Mouse (Mus musculus): ENCODE data around the gene Mbd6. TPM values are rescaled to one million over a fixed set of nuclear protein-coding genes. Genes with fewer than 3 reads are reported as not detected.

Gene Mbd6
- total RNA-seq (2015; ENCODE audit: low replicate concordance) (55.8 and 69.6 TPM in 2 replicates), total RNA-seq (2017; ENCODE audit: low replicate concordance) (10.7 and 15.0 TPM in 2 replicates)

DNA sequence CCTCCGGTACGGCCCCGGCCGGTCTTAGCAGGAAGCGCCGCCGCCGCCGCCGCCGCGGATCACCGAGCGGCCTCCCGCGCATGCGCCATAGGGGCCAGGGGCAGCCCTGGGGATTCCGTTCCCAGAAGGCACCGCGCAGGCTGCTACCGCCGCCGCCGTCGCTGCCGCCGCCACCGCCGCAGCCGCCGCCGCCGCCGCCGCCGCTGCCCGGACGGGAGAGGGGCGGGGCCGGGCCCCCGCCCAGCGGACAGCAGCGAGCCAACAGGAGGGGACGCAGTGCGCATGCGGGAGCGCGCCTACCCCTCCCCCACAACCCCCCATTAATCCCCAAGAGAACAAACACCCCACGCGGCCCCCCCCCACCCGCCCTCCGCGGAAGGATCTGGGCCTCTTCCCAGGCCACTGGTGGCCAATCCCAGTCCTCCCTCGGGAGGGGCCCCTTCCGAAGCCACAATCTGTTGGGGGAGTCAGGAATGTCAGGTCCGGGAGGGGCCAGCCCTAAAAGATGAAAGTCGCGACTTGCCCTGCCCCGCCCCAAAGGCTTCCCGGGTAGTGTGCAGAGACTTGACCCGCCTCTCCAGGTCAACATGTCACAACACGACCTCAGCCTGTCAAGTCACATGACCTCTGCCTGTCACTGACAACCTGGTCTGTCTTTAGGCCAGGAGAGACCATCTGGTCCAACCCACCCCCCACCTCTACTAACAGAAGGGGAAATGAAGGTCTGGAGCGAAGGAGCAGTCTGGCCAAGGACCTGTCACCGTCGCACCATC is at the start of gene Mbd6:
Gene Mbd6 (minus strand): TSS at position 219 of the 773 bp plus-strand sequence.
- ATAC-seq (replicated peaks; ENCODE audit: low FRiP score, poor library complexity, severe bottlenecking): peak; percentile 47

DNA sequence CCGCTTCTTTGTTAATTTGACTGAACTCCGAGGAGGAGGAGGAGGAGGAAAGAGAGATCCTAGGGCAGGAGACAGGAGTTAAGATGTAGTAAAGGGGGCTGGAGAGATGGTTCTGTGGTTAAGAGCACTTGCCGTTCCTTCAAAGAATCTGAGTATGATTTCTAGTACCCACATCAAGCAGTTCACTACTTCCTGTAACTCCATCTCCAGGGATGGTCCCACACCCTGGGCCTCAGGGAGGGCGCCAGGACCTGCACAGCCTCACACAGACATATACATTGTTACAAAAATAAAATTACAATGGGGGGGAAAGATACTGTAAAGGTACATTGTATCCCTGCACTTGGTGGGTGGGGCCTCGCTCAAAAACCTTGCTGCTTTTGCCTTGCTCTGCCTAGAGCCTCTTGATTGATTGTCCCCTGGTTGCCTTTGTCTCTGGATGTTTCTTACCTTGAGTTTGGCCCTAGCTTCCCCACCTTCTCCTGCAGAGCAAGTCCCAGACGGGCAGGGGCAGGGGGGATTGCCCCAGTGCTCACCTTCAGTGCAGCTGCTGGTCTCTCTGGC is 48.8 kb upstream of the Mbd6 start:
- no peak for ATAC-seq (replicated peaks; ENCODE audit: low FRiP score, poor library complexity, severe bottlenecking)

DNA sequence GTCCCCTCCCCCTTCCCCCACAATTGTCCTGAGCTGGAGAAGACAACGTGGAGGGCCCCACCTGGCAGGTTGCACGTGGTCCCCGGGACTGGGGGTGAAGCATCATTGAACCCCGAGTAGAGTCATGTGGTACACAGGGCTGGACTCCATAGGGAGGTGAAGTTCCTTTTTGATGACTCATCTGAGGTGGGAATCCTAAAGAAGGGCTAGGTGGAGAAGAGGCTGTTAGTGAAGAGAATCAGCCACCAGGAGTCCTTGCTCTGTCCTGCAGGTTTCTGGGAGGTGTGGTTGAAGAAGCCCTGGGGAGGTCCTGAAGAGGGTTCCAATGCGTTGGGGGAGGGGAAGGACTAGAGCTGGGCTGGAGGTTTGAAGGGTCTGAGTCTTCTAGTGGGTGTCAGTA is 48.1 kb upstream of the Mbd6 start:
- ATAC-seq (replicated peaks; ENCODE audit: low FRiP score, poor library complexity, severe bottlenecking): no peak

DNA sequence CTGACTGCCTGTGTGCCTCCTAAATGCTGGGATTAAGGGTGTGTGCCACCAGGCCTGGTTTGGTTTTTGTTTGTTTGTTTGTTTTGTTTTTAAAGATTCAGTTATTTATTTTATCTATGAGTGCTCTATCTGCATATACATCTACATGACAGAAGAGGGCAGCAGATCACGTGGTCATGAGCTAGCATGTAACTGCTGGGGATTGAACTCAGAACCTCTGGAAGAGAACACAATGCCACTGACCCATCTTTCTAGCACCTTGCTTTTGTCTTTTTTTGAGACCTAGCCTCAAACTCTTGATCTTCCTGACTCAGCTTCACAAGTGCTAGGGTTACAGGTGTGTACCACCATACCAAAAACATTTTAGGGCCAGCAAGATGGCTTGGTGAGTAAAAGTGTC is 46.5 kb upstream of the Mbd6 start:
- ATAC-seq (replicated peaks; ENCODE audit: low FRiP score, poor library complexity, severe bottlenecking): no peak

DNA sequence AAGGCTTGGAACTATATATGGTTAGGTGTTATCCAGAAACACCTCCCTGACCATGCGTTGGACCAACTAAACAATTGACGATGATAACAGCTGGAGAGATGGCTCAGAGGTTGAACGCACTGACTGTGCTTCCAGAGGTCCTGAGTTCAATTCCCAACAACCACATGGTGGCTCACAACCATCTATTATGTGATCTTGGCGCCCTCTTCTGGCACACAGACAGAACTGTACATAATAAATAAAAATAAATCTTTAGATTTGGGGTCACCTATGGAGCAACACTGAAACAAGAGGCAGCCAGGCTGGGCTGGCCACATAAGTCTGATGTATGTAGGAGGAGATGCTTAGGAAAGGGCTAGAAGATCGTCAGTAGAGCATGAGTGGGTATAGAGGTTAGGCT is 44.3 kb upstream of the Mbd6 start:
- ATAC-seq (replicated peaks; ENCODE audit: low FRiP score, poor library complexity, severe bottlenecking): no peak

DNA sequence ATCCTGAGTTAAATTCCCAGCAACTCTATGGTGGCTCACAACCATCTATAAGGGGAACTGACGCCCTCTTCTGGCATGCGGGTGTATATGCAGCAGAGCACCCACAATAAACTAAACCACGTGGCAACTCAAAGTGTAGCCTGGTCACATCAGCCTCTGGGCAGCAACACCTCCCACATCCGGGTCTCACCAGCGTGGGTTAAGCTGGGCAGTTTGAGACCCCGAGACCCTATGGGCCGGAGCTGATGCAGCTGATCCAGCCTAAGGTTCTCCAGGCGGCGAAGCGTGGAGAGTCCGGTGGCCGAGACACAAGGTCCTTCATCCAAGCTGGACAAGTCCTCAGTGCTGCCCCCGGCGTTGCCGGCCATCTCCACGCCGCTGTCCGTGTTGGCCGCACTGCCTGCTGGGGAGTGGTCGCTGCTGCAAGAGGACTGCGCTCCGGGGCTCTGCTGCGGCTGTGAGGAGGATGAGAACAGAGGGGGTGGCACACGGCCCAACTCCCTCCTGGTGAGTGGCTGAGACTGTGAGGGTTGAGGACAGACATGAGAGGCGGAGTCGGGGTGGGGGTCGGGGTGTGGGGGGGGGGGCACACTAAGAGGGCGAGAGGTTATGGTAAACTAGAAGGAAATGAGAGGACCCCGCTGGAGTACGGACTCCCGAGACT is 43.5 kb upstream of the Mbd6 start:
- no peak for ATAC-seq (replicated peaks; ENCODE audit: low FRiP score, poor library complexity, severe bottlenecking)

DNA sequence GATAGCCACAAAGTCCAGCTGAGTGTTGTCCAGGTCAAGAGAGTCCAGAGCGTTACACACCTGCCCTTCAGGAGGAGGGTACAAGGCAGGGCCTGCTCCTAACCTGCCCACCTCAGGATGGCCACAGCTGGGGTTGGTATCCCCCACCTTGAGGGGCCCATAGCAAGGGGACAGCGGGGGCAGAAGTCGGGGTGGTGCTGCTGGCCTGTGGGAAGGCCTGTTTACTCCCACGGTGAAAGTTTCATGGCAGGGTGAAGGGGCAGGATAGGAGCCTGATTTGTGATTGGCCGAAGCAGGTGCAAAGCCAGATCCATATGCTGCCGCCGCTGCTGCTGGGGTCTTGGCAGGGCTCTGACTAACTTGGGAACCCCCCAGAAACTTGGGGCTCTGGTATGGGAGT is 41.4 kb upstream of the Mbd6 start:
- no peak for ATAC-seq (replicated peaks; ENCODE audit: low FRiP score, poor library complexity, severe bottlenecking)

DNA sequence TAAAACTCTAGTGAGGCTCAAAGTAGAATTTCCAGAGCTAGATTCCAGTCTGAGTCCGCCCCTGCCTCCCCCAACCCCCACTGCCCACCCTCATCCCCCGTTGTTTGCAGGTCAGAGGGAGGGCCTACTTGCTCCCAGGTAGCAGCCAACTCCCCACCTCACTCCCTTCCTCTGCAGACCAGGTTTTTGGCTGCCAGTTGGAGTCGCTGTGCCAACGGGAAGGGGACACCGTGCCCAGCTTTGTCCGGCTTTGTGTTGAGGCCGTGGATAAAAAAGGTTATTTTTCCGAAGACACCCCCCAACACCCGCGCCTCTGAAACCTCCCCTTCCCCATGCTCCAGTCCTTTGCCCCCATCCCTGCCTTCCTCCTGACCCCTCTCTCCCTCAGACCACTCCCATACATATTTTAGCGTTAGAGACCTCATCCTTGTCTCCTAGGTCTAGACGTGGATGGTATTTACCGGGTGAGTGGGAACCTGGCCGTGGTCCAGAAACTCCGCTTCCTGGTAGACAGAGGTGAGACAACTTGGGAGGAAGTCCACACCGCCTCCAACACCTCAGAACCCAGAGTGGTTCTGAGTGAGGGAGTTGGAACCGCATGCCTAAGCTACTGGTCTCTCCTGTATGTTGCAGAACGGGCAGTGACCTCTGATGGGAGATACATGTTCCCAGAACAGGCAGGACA is 38.8 kb upstream of the Mbd6 start:
- no peak for ATAC-seq (replicated peaks; ENCODE audit: low FRiP score, poor library complexity, severe bottlenecking)

DNA sequence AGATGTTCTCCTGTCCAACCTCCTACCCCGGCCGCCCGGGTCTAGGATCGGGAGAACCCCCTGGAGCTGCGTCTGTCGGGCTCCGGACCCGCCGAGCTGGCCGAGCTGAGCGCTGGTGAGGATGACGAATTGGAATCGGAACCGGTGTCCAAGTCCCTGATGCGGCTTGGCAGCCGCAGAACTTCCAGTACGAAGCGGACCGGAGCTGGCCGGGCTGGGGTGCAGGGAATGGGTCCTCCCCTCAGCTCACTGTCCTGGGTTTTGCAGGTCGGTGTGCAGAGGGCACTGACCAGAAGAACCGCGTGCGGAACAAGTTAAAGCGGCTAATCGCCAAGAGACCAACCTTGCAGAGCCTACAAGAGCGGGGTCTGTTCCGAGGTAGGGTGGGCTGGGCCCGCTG is 38.0 kb upstream of the Mbd6 start:
- ATAC-seq (replicated peaks; ENCODE audit: low FRiP score, poor library complexity, severe bottlenecking): no peak

DNA sequence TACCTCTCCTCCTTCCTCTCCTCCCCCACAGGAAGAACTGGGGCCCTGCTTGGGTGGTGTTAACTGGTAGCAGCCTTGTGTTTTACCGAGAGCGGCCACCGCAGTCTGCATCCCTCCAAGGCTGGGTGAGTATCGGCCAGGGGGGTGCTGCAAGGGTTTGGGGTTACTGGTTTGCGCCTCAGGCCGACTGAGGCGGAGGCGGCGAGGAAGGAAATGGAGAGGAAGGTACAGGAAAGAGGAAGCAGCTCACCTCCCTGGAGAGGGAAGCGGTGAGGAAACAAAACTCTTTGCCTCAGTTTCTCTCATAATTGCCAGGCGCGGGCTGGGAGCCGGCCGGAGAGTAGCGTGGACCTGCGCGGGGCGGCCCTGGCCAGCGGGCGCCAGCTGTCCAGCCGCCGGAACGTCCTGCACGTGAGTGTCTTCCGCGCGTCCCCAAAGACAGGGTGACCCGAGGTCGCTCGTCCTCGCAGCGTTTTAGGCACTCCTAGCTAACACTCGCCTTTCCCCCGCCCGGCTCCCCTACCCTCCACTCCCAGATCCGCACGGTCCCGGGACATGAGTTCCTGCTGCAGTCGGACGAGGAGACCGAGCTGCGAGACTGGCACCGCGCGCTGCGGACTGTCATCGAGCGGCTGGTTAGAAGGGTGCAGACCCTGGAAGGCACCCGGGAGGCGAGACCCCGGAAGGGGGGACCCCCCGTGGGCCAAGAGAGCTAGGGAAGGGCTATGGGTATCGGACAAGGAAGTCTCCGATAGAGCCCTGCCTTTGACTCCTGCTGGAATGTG is 37.4 kb upstream of the Mbd6 start:
- no peak for ATAC-seq (replicated peaks; ENCODE audit: low FRiP score, poor library complexity, severe bottlenecking)

DNA sequence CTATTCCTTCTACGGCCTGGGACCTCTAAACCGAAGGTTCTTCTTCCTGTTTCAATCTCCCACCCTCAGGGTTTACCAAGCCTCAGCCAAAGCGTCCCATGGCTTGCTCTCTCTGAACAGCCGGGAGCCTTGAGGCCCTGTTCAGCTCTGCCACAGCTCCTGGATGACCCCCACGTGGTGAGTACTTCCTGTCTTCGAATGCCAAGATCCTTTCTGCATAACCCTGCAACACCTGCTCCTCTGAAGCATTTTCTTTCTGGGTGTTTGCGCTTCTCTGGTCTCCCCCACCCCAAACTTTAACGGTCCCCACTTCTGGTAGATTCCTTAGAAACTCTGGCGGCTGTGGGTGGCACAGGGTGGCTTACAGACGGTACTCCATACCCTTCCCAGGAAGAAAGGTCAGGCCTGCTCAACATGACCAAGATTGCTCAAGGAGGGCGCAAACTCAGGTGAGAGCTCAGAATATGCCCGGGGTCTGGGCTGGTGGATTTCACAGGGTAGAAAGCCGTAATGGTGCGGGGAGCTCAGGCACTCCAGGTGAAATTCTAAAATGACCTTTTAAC is 36.7 kb upstream of the Mbd6 start:
- no peak for ATAC-seq (replicated peaks; ENCODE audit: low FRiP score, poor library complexity, severe bottlenecking)

DNA sequence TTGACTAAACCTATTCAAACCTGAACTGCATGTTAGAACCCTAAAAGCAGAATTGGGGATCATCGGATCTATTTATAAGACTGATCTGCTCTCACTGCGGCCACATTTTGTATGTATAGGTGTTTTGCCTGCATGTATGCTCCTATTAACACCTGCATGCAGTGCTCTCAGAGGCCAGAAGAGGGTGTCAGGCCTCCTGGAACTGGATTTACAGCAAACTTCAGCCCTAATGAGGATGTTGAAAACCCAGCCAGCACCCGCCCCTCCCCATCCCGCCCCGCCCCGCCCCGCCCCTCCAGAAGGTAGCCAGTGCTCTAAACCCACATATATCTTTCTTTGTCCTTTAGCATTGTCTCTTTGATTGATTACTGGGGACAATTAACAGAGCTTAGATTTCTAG is 35.7 kb upstream of the Mbd6 start:
- peak; percentile 67 for ATAC-seq (replicated peaks; ENCODE audit: low FRiP score, poor library complexity, severe bottlenecking)

DNA sequence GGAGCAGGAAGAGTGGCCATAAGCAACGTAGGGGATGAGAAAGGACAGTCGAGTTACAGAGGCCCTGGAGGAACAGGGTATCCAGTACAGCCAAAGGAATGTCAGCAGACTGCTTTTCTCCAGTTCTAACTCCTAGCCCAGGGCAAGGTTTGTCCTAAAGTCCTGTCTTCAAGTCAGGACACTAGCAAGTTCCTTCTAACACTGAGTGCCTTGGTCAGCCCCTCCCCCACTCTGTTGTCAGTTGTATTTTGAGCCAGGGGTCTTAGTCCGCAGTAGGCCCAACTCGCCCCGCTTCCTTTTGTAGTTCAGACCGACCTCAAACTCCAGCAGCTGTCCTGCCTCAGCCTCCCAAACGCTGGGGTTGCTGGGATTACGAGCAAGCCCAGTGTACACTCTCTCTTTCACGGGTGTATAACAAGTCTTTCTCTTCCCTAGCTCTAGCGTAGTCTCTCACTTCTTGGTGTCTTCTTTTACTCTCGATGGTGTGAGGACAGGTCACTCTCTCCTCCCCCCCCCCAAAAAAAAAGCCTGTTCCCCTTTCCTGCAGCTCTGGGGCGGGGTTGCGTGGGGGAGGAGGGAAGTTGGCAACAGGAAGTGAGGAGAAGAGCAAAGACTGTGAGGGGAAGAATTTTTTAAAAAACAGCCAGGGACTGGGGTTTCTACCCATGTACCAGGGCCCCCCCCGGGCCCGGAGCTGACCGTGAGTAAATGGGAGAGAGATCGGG is 34.5 kb upstream of the Mbd6 start:
- no peak for ATAC-seq (replicated peaks; ENCODE audit: low FRiP score, poor library complexity, severe bottlenecking)

DNA sequence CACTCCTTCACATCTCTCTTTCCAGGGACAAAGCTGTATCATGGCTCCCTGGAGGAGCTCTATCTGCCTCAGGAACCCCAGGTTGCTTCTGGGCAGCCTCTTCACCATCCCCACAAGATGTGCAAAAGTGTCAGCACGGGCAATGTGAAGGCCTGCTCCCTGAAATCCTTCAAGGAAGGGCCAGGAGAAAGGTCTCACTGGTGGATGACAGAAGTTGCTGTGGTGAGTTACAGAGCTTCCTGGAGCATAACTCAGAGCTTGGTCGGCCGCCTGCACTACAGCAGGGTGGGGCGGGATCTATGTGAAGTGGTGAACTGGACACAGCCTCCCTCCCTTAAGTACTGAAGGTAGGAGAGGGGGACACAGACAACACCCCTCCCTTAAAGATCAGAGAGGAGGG is 33.9 kb upstream of the Mbd6 start:
- no peak for ATAC-seq (replicated peaks; ENCODE audit: low FRiP score, poor library complexity, severe bottlenecking)

DNA sequence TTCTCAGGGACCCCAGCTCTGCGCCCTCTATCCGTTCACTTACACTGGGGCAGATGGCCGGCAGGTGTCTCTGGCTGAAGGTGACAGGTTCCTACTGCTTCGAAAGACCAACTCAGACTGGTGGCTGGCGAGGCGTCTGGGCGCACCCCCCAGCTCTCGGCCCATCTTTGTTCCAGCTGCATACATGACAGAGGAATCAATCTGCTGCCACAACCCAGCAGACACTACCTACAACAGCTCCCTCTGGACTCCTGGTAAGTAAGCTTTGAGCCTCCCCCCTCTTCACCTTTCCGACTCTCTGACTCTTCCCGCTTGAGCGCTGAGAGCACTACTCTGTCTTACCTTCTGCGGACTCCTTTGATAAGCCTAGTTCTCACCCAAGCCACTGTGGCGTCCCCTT is 33.4 kb upstream of the Mbd6 start:
- no peak for ATAC-seq (replicated peaks; ENCODE audit: low FRiP score, poor library complexity, severe bottlenecking)

DNA sequence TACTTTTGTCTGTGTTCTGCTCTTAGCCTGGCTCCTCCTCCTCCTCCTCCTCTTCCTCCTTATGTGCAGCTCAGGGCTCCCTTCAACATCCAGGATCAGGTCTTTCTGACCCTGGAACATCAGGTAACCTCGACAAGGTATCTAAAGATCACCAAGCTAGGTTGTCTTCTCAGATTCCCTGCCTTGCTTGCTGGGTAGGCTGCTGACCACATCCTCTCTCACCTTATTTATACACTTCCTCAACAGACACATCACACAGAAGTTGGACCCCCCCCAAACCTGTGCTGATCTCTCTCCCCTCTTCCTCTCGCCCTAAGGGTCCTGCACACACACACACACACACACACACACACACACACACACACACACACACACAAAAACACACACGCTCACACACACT is 32.8 kb upstream of the Mbd6 start, which contains the start of gene Arhgap9:
Gene Arhgap9 (plus strand): TSS at position 344 of the 400 bp plus-strand sequence.
- ATAC-seq (replicated peaks; ENCODE audit: low FRiP score, poor library complexity, severe bottlenecking): no peak

DNA sequence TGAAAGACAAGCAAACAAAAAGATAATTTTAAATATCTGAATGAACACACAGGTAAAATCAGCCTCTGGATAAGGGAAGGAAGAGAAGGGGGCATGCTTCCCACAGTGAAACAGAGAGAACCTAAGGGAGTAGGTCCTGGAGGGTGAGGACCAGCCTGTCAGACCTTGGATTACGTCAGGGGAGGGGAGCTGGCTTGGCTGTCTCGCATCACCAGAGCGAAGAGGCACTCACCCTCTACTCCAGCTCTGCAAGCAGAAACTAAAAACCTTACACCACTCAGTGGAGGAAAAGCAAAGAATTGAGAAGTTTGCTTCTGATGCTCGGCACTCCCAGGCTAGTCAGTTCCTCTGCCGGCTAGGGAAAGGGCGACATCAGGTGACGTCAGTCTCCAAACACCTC is 31.2 kb upstream of the Mbd6 start:
- no peak for ATAC-seq (replicated peaks; ENCODE audit: low FRiP score, poor library complexity, severe bottlenecking)

DNA sequence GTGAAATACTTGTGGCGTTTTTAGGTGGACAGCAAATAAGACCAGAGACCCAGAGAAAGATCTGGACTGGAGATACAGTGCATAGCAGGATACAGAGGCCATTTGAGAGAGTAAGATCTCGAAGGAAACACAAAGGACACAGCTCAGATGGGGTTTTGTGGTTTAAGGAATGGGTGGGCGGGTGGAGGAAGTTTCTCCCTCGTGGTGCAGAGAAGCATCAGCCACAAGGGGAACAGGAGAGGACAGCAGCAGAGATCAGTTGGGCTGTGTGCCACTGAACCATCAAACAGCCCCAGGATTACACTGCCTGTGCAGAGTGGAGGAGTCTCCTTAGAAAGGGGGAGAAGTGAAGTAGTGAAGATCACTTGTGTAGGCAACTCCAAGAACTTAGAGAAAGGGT is 29.2 kb upstream of the Mbd6 start:
- ATAC-seq (replicated peaks; ENCODE audit: low FRiP score, poor library complexity, severe bottlenecking): no peak

DNA sequence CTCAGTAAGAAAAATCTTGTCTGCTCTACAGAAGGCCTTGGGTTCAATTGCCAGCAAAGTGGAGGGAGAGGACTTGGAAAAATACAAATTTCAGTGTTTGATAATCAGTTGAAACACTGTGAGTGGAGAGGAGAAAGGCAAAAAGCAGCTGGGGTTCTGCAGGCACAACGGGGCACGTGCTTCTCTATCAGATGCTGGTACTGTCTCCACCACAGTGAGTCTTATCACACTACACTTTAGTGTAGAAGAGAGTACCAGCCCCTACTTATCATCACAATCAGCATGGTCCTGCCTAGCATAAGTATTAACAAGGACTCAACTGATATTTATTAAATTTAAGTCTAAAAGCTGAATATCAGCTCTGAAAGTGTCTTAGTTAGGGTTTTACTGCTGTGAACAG is 28.5 kb upstream of the Mbd6 start:
- ATAC-seq (replicated peaks; ENCODE audit: low FRiP score, poor library complexity, severe bottlenecking): no peak
